Mouse (Mus musculus): ENCODE measurements at regions not wholly inside any gene's neighbourhood (a gene's known extent, or its start where the extent isn't known, plus 50 kb on each side); places are given as distances from the start of the nearest gene placed in this dataset.

GRCm38 (mm10) chr9:31578506-31579173 lies 114.4 kb upstream of the Tmem45b start:
- DNase-seq, result no peak

- DNase-seq, result no peak
Observed at GRCm38 (mm10) chr9:31577066-31577465, 112.8 kb upstream of the Tmem45b start.

GRCm38 (mm10) chr9:31567029-31567428 lies 102.8 kb upstream of the Tmem45b start:
- no peak for DNase-seq

- DNase-seq, result no peak
Observed at GRCm38 (mm10) chr9:31566257-31567007, 102.2 kb upstream of the Tmem45b start.

- no peak for DNase-seq
Observed at GRCm38 (mm10) chr9:31564996-31565773, 100.9 kb upstream of the Tmem45b start.

GRCm38 (mm10) chr9:31563541-31563940 lies 99.3 kb upstream of the Tmem45b start:
- no peak for DNase-seq

GRCm38 (mm10) chr9:31560226-31560556 lies 95.9 kb upstream of the Tmem45b start:
- DNase-seq, result no peak

GRCm38 (mm10) chr9:31559506-31560225 lies 95.4 kb upstream of the Tmem45b start:
- peak; percentile 66 for DNase-seq

GRCm38 (mm10) chr9:31543691-31544052 lies 79.4 kb upstream of the Tmem45b start:
- DNase-seq, result no peak

GRCm38 (mm10) chr9:31542909-31543690 lies 78.8 kb upstream of the Tmem45b start:
- DNase-seq, result peak; percentile 91

GRCm38 (mm10) chr9:31541615-31542191 lies 77.4 kb upstream of the Tmem45b start:
- DNase-seq, result no peak

GRCm38 (mm10) chr9:31538458-31539210 lies 74.4 kb upstream of the Tmem45b start:
- DNase-seq, result no peak

GRCm38 (mm10) chr9:31529021-31529420 lies 64.8 kb upstream of the Tmem45b start:
- DNase-seq, result no peak

- no peak for DNase-seq
Observed at GRCm38 (mm10) chr9:31527216-31527615, 63.0 kb upstream of the Tmem45b start.

Data from thymus, postnatal 4 days (tissue).